Mouse (Mus musculus): ENCODE measurements at regions not wholly inside any gene's neighbourhood (a gene's known extent, or its start where the extent isn't known, plus 50 kb on each side); places are given as distances from the start of the nearest gene placed in this dataset.

DNA sequence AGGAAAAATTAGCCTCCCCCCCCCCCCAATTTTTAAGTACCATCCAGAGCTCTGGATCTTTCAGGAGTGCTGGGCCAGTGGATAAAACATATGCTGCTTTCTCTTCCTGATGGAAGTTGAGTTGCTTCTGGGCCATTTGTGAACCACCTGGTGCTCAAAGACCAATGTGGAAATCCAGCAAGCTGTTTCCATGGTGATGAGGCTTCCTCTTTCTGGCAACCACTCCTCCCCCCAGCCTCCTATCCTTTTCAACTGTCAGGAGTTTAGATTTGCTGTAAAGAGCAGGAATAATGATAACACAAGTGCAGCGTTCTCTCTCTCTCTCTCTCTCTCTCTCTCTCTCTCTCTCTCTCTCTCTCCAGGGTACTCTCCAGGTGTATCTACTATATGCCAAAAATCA lies 141.8 kb upstream of the Smlr1 start:
- TF ChIP-seq CTCF (IDR thresholded peaks at IDR 0.05; ENCODE audit: borderline replicate concordance, insufficient read depth, low read length) (no peak), POLR2A (IDR thresholded peaks at IDR 0.05; ENCODE audit: low read depth, low read length) (no peak)
